Mouse (Mus musculus) heart, embryonic 11.5 days (tissue): ENCODE data around the gene Tmem131l. TPM values are rescaled to one million over a fixed set of nuclear protein-coding genes. Genes with fewer than 3 reads are reported as not detected.

Source experiments
- ATAC-seq: fragments of 200-750 bp; cut with Nextera tagmentation; replicated peaks from 2 replicates; pipeline ENCODE4 v1.8.0; 2017; ENCODE audit warnings: moderate library complexity; ENCODE audit not compliant: insufficient number of reproducible peaks, low FRiP score, low TSS enrichment
- H3K27ac ChIP-seq: fragments of 300-500 bp; sonication (generic); 2 replicates; pipeline ENCODE4 v1.5.1; 2014; ENCODE audit warnings: mild to moderate bottlenecking, low read depth, low read length
- H3K27me3 ChIP-seq: fragments of 300-500 bp; sonication (generic); 2 replicates; pipeline ENCODE4 v1.6.1; 2014; ENCODE audit warnings: mild to moderate bottlenecking, low read length, mixed read lengths; ENCODE audit not compliant: control insufficient read depth, insufficient read depth
- H3K36me3 ChIP-seq: fragments of 300-500 bp; sonication (generic); 2 replicates; pipeline ENCODE4 v1.6.1; 2014; ENCODE audit warnings: mild to moderate bottlenecking, low read length, moderate library complexity, mixed read lengths; ENCODE audit not compliant: control insufficient read depth, insufficient read depth
- H3K4me1 ChIP-seq: fragments of 300-500 bp; sonication (generic); 2 replicates; pipeline ENCODE4 v1.6.1; 2014; ENCODE audit warnings: low read length; ENCODE audit not compliant: control insufficient read depth, insufficient read depth
- H3K4me2 ChIP-seq: fragments of 300-500 bp; sonication (generic); 2 replicates; pipeline ENCODE4 v1.6.1; 2014; ENCODE audit warnings: mild to moderate bottlenecking, moderate library complexity
- H3K4me3 ChIP-seq: fragments of 300-500 bp; sonication (generic); 2 replicates; pipeline ENCODE4 v1.5.1; 2014; ENCODE audit warnings: low read depth, low read length
- H3K9ac ChIP-seq: fragments of 300-500 bp; sonication (generic); 2 replicates; pipeline ENCODE4 v1.6.1; 2014; ENCODE audit warnings: mild to moderate bottlenecking, low read depth, low read length, moderate library complexity
- H3K9me3 ChIP-seq: fragments of 300-500 bp; sonication (generic); replicated peaks from 2 replicates; pipeline ENCODE4 v1.6.1; 2016; ENCODE audit warnings: low read length; ENCODE audit not compliant: control insufficient read depth
- WGBS: fragments of 180-500 bp; shearing (Covaris S2); extraction: QIAGEN DNeasy Blood & Tissue Kit; methylation state at CpG from one replicate; pipeline ENCODE4 v1.1.7; 2014; ENCODE audit not compliant: insufficient replicate concordance; 5-methylcytosine and 5-hydroxymethylcytosine counted together
- polyA plus RNA-seq: library from polyadenylated mRNA; unstranded; fragments of >200 nt; fragmentation: Nextera tagmentation; extraction: Ambion mirVana; gene quantifications from 2 replicates; pipeline ENCODE4 v1.2.1, GENCODE M21; 2014

The Tmem131l gene
- polyA plus RNA-seq, 1 experiment from 2014 or later, result 35.0 TPM

DNA sequence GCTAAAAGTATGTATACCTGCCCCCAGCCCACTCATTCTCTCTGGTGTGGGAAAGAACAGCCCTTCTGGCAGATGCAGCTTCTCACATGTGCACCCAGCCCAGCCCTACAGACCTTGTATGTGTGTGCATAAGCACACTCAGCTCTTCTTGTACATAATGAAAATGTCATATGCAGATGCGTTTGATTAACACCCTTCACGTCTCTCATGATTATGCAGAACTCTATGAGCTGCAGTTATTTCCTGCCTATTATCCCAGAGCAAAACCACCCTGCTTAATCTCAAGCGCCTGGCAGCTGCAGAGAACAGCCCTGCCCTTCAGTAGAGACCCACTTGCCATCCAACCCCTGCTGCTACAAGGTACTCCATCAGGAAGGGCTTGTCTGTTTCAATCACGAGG is 55.6 kb downstream of the Tmem131l start:
- H3K4me3 ChIP-seq, result no peak overlapping the region
- no peak for ATAC-seq
- H3K9ac ChIP-seq, result no peak overlapping the region
- H3K4me1 ChIP-seq, result peaks cover 28% of the 10 kb centered on the region
- no peaks in the 10 kb centered on the region for H3K36me3 ChIP-seq
- H3K27me3 ChIP-seq, result no peaks in the 10 kb centered on the region
- 61% methylated on average over 4 of the region's 4 CpGs for WGBS
- no peak overlapping the region for H3K27ac ChIP-seq
- H3K4me2 ChIP-seq, result no peak overlapping the region
- no peaks in the 10 kb centered on the region for H3K9me3 ChIP-seq

DNA sequence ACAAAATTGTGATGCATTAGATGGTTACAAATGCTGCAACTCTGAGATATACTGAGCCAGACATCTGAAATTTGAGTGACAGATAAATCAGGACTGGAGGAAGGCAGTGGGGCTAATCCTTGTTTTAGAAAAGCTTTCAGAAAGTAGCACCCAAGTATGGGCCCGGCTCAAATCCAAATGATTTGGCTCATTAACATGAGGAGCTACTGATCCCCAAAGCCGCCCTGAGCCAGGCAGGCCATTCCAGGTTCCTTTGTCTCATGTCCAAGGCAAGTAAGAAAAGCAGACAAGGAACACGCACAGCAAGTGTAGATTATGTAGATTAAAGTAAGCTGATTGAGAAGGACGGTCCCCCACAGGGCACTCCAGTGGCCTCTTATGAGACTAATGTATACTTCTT is 57.2 kb downstream of the Tmem131l start:
- H3K4me1 ChIP-seq, result peaks cover 35% of the 10 kb centered on the region
- no peaks in the 10 kb centered on the region for H3K9me3 ChIP-seq
- H3K27ac ChIP-seq, result no peak overlapping the region
- WGBS, result 81% methylated on average over 4 of the region's 4 CpGs
- no peak overlapping the region for H3K4me3 ChIP-seq
- H3K36me3 ChIP-seq, result no peaks in the 10 kb centered on the region
- no peak for ATAC-seq
- no peak overlapping the region for H3K9ac ChIP-seq
- no peaks in the 10 kb centered on the region for H3K27me3 ChIP-seq
- H3K4me2 ChIP-seq, result no peak overlapping the region

DNA sequence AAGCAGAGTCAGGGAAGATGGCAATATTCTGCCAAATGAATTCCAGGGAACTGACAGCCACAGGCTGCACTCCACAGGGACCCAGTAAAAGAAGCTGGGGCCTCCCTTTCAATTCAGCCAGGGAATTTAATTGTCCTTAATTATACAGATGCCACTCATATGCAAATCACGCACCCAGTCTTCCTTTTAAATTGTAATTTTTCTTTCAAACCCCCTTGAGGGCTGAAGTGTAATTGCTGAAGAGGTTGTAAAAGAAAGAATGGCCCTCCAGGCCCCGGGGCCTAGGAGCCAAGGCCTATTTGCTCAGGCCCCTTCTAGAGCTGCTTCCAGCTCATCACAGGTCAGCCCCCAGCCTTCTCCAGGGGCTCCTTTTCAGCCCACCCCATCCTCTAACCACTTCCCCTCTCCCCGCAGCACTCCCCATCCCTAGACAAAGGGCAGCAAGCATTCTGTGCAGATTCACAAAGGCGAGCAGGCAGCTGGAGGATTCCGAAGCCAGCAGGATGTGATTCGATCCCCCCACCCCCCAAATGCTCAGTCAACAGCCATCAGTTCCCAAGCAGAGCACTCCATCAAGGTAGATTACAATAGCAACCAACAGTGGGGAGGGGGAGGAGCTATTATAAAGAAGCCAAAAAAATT is 59.6 kb downstream of the Tmem131l start:
- H3K27ac ChIP-seq, result no peak overlapping the region
- H3K4me2 ChIP-seq, result no peak overlapping the region
- H3K27me3 ChIP-seq, result no peaks in the 10 kb centered on the region
- H3K9ac ChIP-seq, result no peak overlapping the region
- no peaks in the 10 kb centered on the region for H3K36me3 ChIP-seq
- no peak overlapping the region for H3K4me3 ChIP-seq
- H3K4me1 ChIP-seq, result peaks cover 25% of the 10 kb centered on the region
- no peaks in the 10 kb centered on the region for H3K9me3 ChIP-seq
- WGBS, result 40% methylated on average over 6 of the region's 6 CpGs
- no peak for ATAC-seq

DNA sequence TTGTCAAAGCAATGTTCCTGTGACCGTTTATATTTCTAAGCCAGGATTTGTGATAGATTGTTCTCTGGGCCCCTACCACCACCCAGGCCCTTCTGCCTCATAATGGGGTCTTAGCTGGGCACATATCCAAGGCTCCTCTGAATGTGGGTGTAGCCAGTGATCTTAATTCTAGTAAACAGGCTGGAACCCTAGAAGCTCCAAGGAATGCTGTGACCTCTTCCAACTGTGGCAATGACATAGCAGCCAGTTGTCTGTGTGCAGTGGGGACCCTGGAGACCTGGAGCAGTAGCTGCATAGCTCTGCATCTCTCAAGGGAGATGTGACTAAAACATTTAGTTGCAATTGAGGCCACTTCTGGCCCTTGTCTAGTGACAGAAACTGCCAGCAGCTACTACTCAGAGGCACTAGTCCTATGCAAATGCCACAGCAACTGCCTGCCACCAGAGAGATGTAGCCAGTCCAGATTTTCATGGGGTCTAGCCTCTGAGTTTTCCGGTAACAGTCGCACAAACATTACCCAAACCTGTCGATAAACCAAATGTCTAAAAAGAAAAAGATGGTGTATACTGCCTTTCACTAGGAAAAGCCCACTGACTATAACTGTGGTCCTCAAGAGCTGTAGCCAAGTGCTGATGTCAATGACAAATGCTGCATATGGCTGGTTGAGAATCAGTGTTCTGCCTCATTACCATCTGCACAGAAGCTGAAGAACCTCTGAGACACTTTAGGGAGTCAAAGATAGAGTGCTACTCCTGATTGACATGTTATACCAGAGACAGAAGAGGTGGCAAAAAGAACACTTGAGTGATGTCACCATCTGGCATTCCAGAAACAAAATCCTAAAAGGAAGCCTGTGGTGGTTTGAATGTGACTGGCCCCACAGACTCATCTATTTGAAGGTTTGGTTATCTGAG is 61.2 kb downstream of the Tmem131l start:
- Histone ChIP-seq H3K36me3 (no peaks in the 10 kb centered on the region), H3K4me3 (no peak overlapping the region), H3K9ac (no peak overlapping the region), H3K27ac (no peak overlapping the region), H3K4me1 (peaks cover 19% of the 10 kb centered on the region), H3K9me3 (no peaks in the 10 kb centered on the region), H3K27me3 (no peaks in the 10 kb centered on the region), H3K4me2 (no peak overlapping the region)
- WGBS, result 87% methylated on average over 4 of the region's 4 CpGs
- no peak for ATAC-seq

DNA sequence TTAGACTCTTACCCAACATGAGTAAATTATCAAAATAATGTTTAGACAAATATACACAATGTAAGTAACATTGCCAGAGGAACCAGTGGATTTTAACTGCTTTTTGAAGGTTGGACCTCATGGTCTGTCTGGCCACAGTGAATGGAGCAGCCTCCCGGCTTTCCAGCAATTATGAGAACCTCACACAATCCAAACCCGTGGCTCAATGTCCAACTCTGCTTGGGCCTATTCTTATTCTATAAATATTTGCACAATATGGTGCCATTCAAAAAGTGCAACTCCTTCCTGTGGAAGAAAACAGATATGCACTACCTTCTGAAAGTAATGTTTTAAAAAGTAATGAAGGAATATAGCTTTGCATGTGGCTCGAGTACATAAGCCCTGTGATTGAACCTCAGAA is 62.2 kb downstream of the Tmem131l start:
- no peak overlapping the region for H3K4me3 ChIP-seq
- no peak overlapping the region for H3K4me2 ChIP-seq
- H3K36me3 ChIP-seq, result no peaks in the 10 kb centered on the region
- H3K9ac ChIP-seq, result no peak overlapping the region
- no peaks in the 10 kb centered on the region for H3K27me3 ChIP-seq
- peaks cover 19% of the 10 kb centered on the region for H3K4me1 ChIP-seq
- ATAC-seq, result no peak
- no peaks in the 10 kb centered on the region for H3K9me3 ChIP-seq
- 71% methylated on average over 3 of the region's 3 CpGs for WGBS
- H3K27ac ChIP-seq, result no peak overlapping the region

DNA sequence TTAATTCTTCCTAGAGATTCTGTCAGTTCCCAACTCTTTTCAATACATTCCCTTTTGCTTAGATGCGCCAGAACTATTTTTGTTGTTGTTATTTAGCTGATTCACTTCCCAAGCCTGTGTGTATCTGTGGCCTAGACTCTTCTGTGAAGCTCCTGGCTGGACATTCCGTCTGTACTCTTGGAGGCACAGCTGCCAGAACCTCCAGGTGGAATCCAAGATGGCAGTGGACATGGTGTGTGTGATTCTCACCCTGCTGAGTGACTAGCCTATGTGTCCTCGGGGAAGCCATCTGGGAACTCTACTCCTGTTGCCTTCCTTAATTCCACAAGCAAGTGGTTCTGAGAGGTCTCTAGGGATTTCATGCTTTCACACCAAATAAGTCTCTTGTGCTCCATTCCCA is 63.8 kb downstream of the Tmem131l start:
- Histone ChIP-seq H3K4me2 (no peak overlapping the region), H3K27ac (no peak overlapping the region), H3K9ac (no peak overlapping the region), H3K36me3 (no peaks in the 10 kb centered on the region), H3K4me3 (no peak overlapping the region), H3K27me3 (no peaks in the 10 kb centered on the region), H3K4me1 (peaks cover 25% of the 10 kb centered on the region), H3K9me3 (no peaks in the 10 kb centered on the region)
- no peak for ATAC-seq
- 86% methylated on average over 3 of the region's 3 CpGs for WGBS

DNA sequence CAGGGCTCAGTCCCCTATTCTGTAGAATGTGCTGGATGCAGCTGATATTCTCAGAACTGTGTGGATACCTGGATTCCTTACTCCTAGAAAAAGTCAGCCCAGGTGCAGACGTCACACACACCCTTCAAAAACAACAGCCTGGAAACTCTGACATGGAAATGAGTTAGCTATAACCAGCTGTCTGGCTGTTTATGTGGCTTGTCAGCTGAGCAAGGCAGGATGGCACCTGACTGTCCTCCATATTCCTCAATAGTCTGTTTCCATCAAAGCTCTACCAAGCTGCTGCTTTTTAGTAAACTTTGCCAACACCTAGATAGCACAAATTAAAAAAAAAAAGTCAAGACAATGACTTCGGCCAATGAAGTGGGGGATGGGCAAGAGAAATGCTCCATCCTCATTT is 66.6 kb downstream of the Tmem131l start:
- no peaks in the 10 kb centered on the region for H3K27me3 ChIP-seq
- no peaks in the 10 kb centered on the region for H3K36me3 ChIP-seq
- no peak overlapping the region for H3K4me3 ChIP-seq
- WGBS, result 67% methylated on average over 2 of the region's 2 CpGs
- no peak for ATAC-seq
- H3K4me2 ChIP-seq, result no peak overlapping the region
- H3K27ac ChIP-seq, result no peak overlapping the region
- H3K9ac ChIP-seq, result no peak overlapping the region
- no peaks in the 10 kb centered on the region for H3K9me3 ChIP-seq
- peaks cover 24% of the 10 kb centered on the region for H3K4me1 ChIP-seq

DNA sequence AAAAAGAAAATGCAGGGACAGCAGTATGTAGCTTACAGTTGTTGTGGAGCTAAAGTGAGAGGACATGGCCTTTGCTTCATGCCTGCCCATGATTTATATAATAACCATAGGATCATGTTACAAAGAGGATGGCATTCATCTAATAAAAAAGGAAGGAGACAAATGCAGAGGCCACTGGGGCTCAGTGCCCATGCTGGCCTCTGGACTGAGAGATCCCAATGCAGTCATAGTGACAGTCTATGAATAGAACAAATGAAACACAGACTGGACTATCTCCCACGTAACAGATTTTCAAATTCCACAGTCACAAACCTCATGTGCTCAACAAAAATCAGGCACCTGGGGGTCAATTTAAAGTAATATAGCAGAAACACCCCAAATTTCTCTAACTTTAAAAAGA is 69.3 kb downstream of the Tmem131l start:
- Histone ChIP-seq H3K9ac (peak overlapping the region; percentile 22; the same call in 1 of the 2 replicates), H3K27me3 (no peaks in the 10 kb centered on the region), H3K4me3 (no peak overlapping the region), H3K27ac (peak overlapping the region; percentile 64), H3K36me3 (no peaks in the 10 kb centered on the region), H3K4me1 (peaks cover 22% of the 10 kb centered on the region), H3K4me2 (no peak overlapping the region), H3K9me3 (no peaks in the 10 kb centered on the region)
- no peak for ATAC-seq
- 48% methylated on average over 1 of the region's 1 CpGs for WGBS
